Mouse (Mus musculus): Measurements from ENCODE around the gene Ldlrad1. TPM values are rescaled to one million over a fixed set of nuclear protein-coding genes. Genes with fewer than 3 reads are reported as not detected.

Gene Ldlrad1
- polyA plus RNA-seq, 1 experiment from 2014 or later = not detected

DNA sequence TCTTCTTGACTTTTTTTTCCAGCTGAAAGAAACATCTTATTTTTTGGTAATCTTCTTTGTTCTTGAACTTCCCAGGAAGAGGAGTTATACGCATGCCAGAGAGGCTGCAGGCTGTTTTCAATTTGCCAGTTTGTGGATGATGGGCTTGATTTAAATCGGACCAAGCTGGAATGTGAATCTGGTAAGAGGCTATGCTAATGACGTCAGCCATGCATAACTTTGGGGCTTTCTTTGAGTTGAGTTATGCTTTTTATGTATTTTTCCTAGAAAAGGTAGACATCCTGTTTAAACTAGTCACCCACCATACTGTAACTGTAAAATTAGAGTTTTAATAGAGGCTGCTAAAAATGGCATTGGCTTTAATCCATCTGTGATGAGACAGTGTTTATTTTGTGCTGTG lies 23.3 kb upstream of the Ldlrad1 start:
- Histone ChIP-seq H3K36me3 (ENCODE audit: inconsistent target) (peaks cover 56% of the 10 kb centered on the region), H3K4me3 (ENCODE audit: inconsistent target) (no peak overlapping the region), H3K27ac (no peak overlapping the region), H3K79me2 (ENCODE audit: inconsistent target) (peaks cover 72% of the 10 kb centered on the region)
- WGBS (ENCODE audit: missing documents) = 98% methylated on average over 3 of the region's 3 CpGs

- peaks cover 73% of the 10 kb centered on the region for H3K36me3 ChIP-seq (ENCODE audit: inconsistent target)
- H3K4me3 ChIP-seq (ENCODE audit: inconsistent target) = no peak overlapping the region
Observed at GRCm38 (mm10) chr4:107193841-107194240, 15.1 kb upstream of the Ldlrad1 start.

DNA sequence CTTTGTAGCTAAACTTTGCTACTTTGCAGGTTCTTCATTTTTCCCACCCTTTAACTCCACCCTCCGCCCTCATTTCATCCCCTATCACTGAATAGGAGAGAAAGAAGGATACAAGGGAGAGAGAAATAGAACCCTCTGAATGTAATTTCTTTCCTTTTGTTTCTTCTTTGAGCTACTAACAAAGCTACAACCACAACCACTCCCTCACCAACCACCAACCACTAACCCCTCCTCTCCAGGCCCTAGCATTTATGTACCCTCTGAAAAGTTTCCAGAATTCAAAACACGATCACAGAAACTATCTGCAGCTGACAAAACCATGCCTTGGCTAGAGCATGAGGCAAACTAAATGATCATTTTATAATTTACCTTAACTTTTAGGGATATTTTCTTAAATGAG lies 12.5 kb upstream of the Ldlrad1 start:
- no peaks in the 10 kb centered on the region for H3K79me2 ChIP-seq (ENCODE audit: inconsistent target)
- H3K27ac ChIP-seq = no peak overlapping the region
- H3K36me3 ChIP-seq (ENCODE audit: inconsistent target) = peaks cover 75% of the 10 kb centered on the region
- H3K4me3 ChIP-seq (ENCODE audit: inconsistent target) = no peak overlapping the region
- 91% methylated on average over 2 of the region's 2 CpGs for WGBS (ENCODE audit: missing documents)

More at GRCm38 (mm10) chr4:107193841-107194240, 15.1 kb upstream of the Ldlrad1 start:
- H3K27ac ChIP-seq = no peak overlapping the region
- peaks cover under 1% of the 10 kb centered on the region; the same call in 1 of the 2 replicates for H3K79me2 ChIP-seq (ENCODE audit: inconsistent target)
- WGBS (ENCODE audit: missing documents) = 78% methylated on average over 3 of the region's 3 CpGs

DNA sequence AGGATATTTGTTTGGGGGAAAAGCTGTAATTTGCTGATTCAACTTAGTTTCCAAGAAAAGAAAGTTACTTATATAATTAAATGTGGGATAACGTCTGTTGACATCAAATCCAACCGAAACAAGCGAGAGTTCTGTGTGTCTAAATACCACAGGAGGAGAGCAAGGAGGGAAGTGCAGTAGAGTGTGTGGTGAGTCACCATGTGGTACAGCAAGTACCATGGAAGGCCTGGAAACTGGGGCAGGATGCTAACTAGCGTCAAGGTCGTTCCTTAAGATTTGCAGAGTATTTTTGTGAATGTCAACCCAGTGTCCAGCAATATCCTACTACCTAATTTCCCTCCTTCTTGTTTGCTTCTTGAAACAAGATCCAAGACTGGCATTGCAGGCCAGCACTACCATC lies 10.9 kb upstream of the Ldlrad1 start:
- H3K36me3 ChIP-seq (ENCODE audit: inconsistent target) = peaks cover 85% of the 10 kb centered on the region
- WGBS (ENCODE audit: missing documents) = 92% methylated on average over 5 of the region's 5 CpGs

DNA sequence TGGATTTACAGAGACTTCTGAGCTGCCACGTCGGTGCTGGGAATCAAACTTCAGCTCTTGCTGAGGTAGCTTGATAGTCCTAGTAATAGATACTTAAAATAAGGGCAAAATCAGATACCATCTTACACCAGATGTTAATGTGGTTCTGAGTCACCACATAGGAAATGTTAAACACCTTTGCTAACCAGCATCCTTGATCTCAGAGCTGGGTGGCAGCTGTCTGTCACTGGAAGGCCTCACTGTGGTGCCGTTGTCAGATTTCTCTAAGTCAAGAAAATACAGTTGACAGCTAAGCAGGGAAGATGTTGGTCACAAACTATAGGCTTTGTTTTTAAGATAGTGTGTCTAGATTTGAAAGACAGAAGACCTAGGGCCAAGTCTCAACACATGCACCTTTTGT lies 7.2 kb upstream of the Ldlrad1 start:
- 94% methylated on average over 3 of the region's 3 CpGs for WGBS (ENCODE audit: missing documents)
- H3K27ac ChIP-seq = no peak overlapping the region
- H3K4me3 ChIP-seq (ENCODE audit: inconsistent target) = no peak overlapping the region
- H3K36me3 ChIP-seq (ENCODE audit: inconsistent target) = peaks cover 94% of the 10 kb centered on the region
- H3K79me2 ChIP-seq (ENCODE audit: inconsistent target) = no peaks in the 10 kb centered on the region

More for the DNA sequence above, 10.9 kb upstream of the Ldlrad1 start:
- H3K79me2 ChIP-seq (ENCODE audit: inconsistent target) = no peaks in the 10 kb centered on the region
- H3K4me3 ChIP-seq (ENCODE audit: inconsistent target) = no peak overlapping the region
- no peak overlapping the region for H3K27ac ChIP-seq

DNA sequence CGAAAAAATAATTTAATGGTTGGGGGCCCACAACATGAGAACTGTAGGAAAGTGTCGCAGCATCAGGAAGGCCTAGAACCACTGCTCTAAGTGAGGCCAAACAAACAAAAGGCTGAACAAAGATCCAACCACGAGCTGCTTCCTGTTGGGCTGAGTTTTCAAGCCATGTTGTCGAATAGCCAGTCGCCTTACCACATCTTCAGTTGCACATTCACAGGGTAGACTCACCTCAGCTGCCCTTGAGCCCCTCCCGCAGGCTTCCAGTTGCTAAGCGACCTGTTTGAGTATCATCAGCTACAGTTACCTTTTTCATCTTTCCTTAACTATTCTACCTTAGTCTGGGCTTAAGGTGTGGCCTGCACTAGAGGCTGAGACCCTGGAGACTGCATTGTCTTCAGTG lies 6.0 kb upstream of the Ldlrad1 start:
- 73% methylated on average over 7 of the region's 7 CpGs for WGBS (ENCODE audit: missing documents)
- peaks cover 88% of the 10 kb centered on the region for H3K36me3 ChIP-seq (ENCODE audit: inconsistent target)
- H3K4me3 ChIP-seq (ENCODE audit: inconsistent target) = no peak overlapping the region
- H3K27ac ChIP-seq = no peak overlapping the region
- no peaks in the 10 kb centered on the region for H3K79me2 ChIP-seq (ENCODE audit: inconsistent target)

DNA sequence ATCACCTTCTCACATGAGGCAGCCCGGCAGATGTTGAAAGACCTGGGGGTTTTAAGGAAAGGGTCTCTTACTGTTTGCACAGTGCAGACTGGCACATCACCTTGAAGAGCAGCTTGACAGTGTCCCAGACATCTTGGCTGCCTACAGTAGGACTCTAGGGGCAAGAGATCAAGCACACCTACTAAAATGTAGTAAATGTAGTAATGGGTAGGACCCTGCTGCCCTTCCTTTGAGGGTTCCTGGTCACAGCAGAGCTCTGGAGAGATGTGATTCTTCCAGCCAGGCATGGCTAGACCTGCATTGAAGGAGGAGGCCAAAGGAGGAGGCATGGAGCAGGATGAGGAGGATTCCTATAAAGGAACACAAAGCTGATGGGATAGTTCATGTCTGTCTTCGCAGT lies 2.0 kb upstream of the Ldlrad1 start:
- 96% methylated on average over 2 of the region's 2 CpGs for WGBS (ENCODE audit: missing documents)
- peaks cover 50% of the 10 kb centered on the region; the same call in 1 of the 2 replicates for H3K36me3 ChIP-seq (ENCODE audit: inconsistent target)
- no peak overlapping the region for H3K27ac ChIP-seq
- H3K79me2 ChIP-seq (ENCODE audit: inconsistent target) = no peaks in the 10 kb centered on the region
- H3K4me3 ChIP-seq (ENCODE audit: inconsistent target) = no peak overlapping the region

GRCm38 (mm10) chr4:107210483-107211097 lies 1.6 kb downstream of the Ldlrad1 start:
- H3K79me2 ChIP-seq (ENCODE audit: inconsistent target) = no peaks in the 10 kb centered on the region
- WGBS (ENCODE audit: missing documents) = 14% methylated on average over 5 of the region's 5 CpGs
- H3K27ac ChIP-seq = no peak overlapping the region
- no peak overlapping the region for H3K4me3 ChIP-seq (ENCODE audit: inconsistent target)
- peaks cover 16% of the 10 kb centered on the region; the same call in 1 of the 2 replicates for H3K36me3 ChIP-seq (ENCODE audit: inconsistent target)

GRCm38 (mm10) chr4:107211465-107211864 lies 2.5 kb downstream of the Ldlrad1 start:
- Histone ChIP-seq H3K4me3 (ENCODE audit: inconsistent target) (no peak overlapping the region), H3K27ac (no peak overlapping the region), H3K79me2 (ENCODE audit: inconsistent target) (no peaks in the 10 kb centered on the region), H3K36me3 (ENCODE audit: inconsistent target) (peaks cover 10% of the 10 kb centered on the region; the same call in 1 of the 2 replicates)
- 95% methylated on average over 4 of the region's 4 CpGs for WGBS (ENCODE audit: missing documents)

GRCm38 (mm10) chr4:107211936-107212335 lies 3.0 kb downstream of the Ldlrad1 start:
- peaks cover 5% of the 10 kb centered on the region; the same call in 1 of the 2 replicates for H3K36me3 ChIP-seq (ENCODE audit: inconsistent target)
- WGBS (ENCODE audit: missing documents) = 86% methylated on average over 5 of the region's 5 CpGs
- no peak overlapping the region for H3K27ac ChIP-seq
- H3K4me3 ChIP-seq (ENCODE audit: inconsistent target) = no peak overlapping the region
- no peaks in the 10 kb centered on the region for H3K79me2 ChIP-seq (ENCODE audit: inconsistent target)

- H3K4me3 ChIP-seq (ENCODE audit: inconsistent target) = no peak overlapping the region
- WGBS (ENCODE audit: missing documents) = 37% methylated on average over 12 of the region's 12 CpGs
- no peak overlapping the region for H3K27ac ChIP-seq
- H3K36me3 ChIP-seq (ENCODE audit: inconsistent target) = no peaks in the 10 kb centered on the region
- no peaks in the 10 kb centered on the region for H3K79me2 ChIP-seq (ENCODE audit: inconsistent target)
Observed at GRCm38 (mm10) chr4:107213279-107214011, 4.5 kb downstream of the Ldlrad1 start.

GRCm38 (mm10) chr4:107217574-107217973 lies 8.6 kb downstream of the Ldlrad1 start:
- no peak overlapping the region for H3K27ac ChIP-seq
- no peaks in the 10 kb centered on the region for H3K79me2 ChIP-seq (ENCODE audit: inconsistent target)
- H3K36me3 ChIP-seq (ENCODE audit: inconsistent target) = no peaks in the 10 kb centered on the region
- no peak overlapping the region for H3K4me3 ChIP-seq (ENCODE audit: inconsistent target)
- 94% methylated on average over 9 of the region's 9 CpGs for whole genome bisulfite sequencing (ENCODE audit: missing documents)

- Histone ChIP-seq H3K4me3 (ENCODE audit: inconsistent target) (no peak overlapping the region), H3K79me2 (ENCODE audit: inconsistent target) (no peaks in the 10 kb centered on the region), H3K36me3 (ENCODE audit: inconsistent target) (no peaks in the 10 kb centered on the region), H3K27ac (no peak overlapping the region)
- WGBS (ENCODE audit: missing documents) = 91% methylated on average over 5 of the region's 5 CpGs
Observed at GRCm38 (mm10) chr4:107221524-107221923, 12.5 kb downstream of the Ldlrad1 start.

DNA sequence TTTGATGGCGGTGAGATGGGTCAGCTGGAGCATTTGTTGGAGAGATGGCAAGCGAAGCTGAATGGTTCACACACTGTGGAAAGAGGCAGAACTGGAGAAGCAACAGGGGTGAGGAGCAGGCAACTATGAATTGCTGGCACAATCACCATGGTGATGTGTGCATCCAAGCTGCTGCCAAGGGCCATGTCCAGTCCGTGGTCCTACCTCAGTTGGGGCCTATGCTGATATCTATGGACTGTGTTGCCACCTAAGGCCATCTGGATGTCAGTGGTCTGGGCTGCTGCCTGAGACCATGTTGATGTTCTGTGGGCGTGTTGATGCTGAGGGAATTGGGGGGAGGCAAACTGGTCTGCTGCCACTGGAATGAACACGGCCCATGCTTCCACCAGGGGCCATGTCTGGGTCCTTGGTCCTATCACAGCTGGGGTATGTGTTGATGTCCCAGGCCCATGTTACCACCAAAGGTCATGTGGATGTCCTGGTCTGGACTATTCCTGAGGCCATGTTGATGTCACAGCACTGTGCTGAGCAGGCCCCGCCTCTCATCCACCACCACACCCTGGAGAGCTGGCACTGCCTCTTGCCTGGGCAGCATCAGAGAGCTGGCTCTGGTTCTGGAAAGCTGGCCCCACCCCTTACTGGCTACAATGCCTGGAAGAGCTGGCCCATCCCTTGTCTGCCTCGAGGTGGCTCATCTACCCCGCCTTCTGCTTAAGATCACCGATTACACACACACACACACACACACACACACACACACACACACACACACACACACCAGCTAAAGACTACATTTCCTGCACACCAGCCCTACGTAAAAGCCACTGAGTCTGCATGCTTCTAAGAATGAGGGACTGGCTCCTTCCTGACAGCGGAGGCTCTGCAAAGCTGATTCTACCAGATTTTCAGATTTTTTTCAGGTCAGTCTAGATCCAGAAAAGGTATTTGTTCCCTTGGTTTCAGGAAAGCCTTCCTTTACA lies 14.5 kb downstream of the Ldlrad1 start:
- H3K79me2 ChIP-seq (ENCODE audit: inconsistent target) = no peaks in the 10 kb centered on the region
- no peak overlapping the region for H3K27ac ChIP-seq
- no peak overlapping the region for H3K4me3 ChIP-seq (ENCODE audit: inconsistent target)
- WGBS (ENCODE audit: missing documents) = 77% methylated on average over 10 of the region's 11 CpGs
- H3K36me3 ChIP-seq (ENCODE audit: inconsistent target) = no peaks in the 10 kb centered on the region

Data from macrophage (primary cell).